Mouse (Mus musculus) 3T3-L1 (cell line): Measurements from ENCODE around the gene Trap1.
"Not testable (repeated sequence)": the region's sequence is repeated elsewhere in the genome, so short reads cannot be mapped to it uniquely, and the experiment has no call there.

ENCODE experiments used
- DNase-seq: peaks from one replicate; pipeline ENCODE4 v3.0.0-alpha.2; 2015; ENCODE audit warnings: low read depth, low spot score

The Trap1 gene

GRCm38 (mm10) chr16:4036807-4037206 lies 40.8 kb downstream of the Trap1 start, which contains the start of gene Dnase1:
TSS of gene Dnase1 (plus strand) at chr16:4036942.
- DNase-seq: no peak

- DNase-seq: no peak
Measured at GRCm38 (mm10) chr16:4035575-4035974, 42.1 kb downstream of the Trap1 start.

GRCm38 (mm10) chr16:4034476-4034875 lies 43.2 kb downstream of the Trap1 start:
- DNase-seq: no peak

GRCm38 (mm10) chr16:4033971-4034370 lies 43.7 kb downstream of the Trap1 start:
- no peak for DNase-seq

- DNase-seq: peak; percentile 63
Measured at GRCm38 (mm10) chr16:4032341-4032748, 45.3 kb downstream of the Trap1 start.

- DNase-seq: no peak
Measured at GRCm38 (mm10) chr16:4031441-4032274, 46.0 kb downstream of the Trap1 start.

- no peak for DNase-seq
Measured at GRCm38 (mm10) chr16:4030501-4030900, 47.1 kb downstream of the Trap1 start.

GRCm38 (mm10) chr16:4029371-4029841 lies 48.2 kb downstream of the Trap1 start:
- DNase-seq: no peak

- DNase-seq: no peak
Measured at GRCm38 (mm10) chr16:4027211-4027610, 50.4 kb downstream of the Trap1 start.

GRCm38 (mm10) chr16:4026672-4027071 lies 51.0 kb downstream of the Trap1 start:
- DNase-seq: no peak

- no peak for DNase-seq
Measured at GRCm38 (mm10) chr16:4022719-4023118, 54.9 kb downstream of the Trap1 start.

- no peak for DNase-seq
Measured at GRCm38 (mm10) chr16:4021241-4021640, 56.4 kb downstream of the Trap1 start.

GRCm38 (mm10) chr16:4017466-4017865 lies 60.2 kb downstream of the Trap1 start:
- not testable (repeated sequence) for DNase-seq

GRCm38 (mm10) chr16:4016786-4017185 lies 60.8 kb downstream of the Trap1 start:
- DNase-seq: not testable (repeated sequence)

GRCm38 (mm10) chr16:4014040-4014668 lies 63.5 kb downstream of the Trap1 start:
- DNase-seq: no peak

GRCm38 (mm10) chr16:4012882-4013570 lies 64.6 kb downstream of the Trap1 start:
- no peak for DNase-seq

GRCm38 (mm10) chr16:4003489-4004398 lies 73.9 kb downstream of the Trap1 start, which contains the start of gene Slx4:
TSS of gene Slx4 (minus strand) at chr16:4003770.
- DNase-seq: peak; percentile 99
